Mouse (Mus musculus) limb, embryonic 14.5 days (tissue): ENCODE measurements around the gene Limd2. TPM values are rescaled to one million over a fixed set of nuclear protein-coding genes. Genes with fewer than 3 reads are reported as not detected.

ENCODE experiments used
- ATAC-seq: fragments of 200-750 bp; cut with Nextera tagmentation; 2 replicates; pipeline ENCODE4 v1.8.0; 2017; ENCODE audit warnings: low read depth, moderate number of reproducible peaks, moderate TSS enrichment; ENCODE audit not compliant: low FRiP score
- DNase-seq: peaks from one replicate; pipeline ENCODE4 v3.0.0-alpha.2; 2015; ENCODE audit warnings: low spot score
- H3K27ac ChIP-seq: fragments of 300-500 bp; sonication (generic); replicated peaks from 2 replicates; pipeline ENCODE4 v1.5.1; 2014; ENCODE audit warnings: low read depth, mild to moderate bottlenecking, low read length, moderate library complexity, mixed read lengths
- H3K27me3 ChIP-seq: fragments of 300-500 bp; sonication (generic); 2 replicates; pipeline ENCODE4 v1.6.1; 2014; ENCODE audit warnings: low read length, mixed read lengths; ENCODE audit not compliant: control insufficient read depth, insufficient read depth
- H3K36me3 ChIP-seq: fragments of 300-500 bp; sonication (generic); 2 replicates; pipeline ENCODE4 v1.6.1; 2014; ENCODE audit warnings: mild to moderate bottlenecking, low read length, moderate library complexity, mixed read lengths; ENCODE audit not compliant: control insufficient read depth, insufficient read depth
- H3K4me1 ChIP-seq: fragments of 300-500 bp; sonication (generic); 2 replicates; pipeline ENCODE4 v1.6.1; 2014; ENCODE audit warnings: antibody characterized with exemption, low read length, mixed read lengths; ENCODE audit not compliant: control insufficient read depth, insufficient read depth
- H3K4me2 ChIP-seq: fragments of 300-500 bp; sonication (generic); replicated peaks from 2 replicates; pipeline ENCODE4 v1.6.1; 2014; ENCODE audit warnings: low read depth, mild to moderate bottlenecking, low read length, moderate library complexity; ENCODE audit not compliant: severe bottlenecking
- H3K4me3 ChIP-seq: fragments of 300-500 bp; sonication (generic); replicated peaks from 2 replicates; pipeline ENCODE4 v1.5.1; 2014; ENCODE audit warnings: low read length
- H3K9ac ChIP-seq: fragments of 300-500 bp; sonication (generic); 2 replicates; pipeline ENCODE4 v1.6.1; 2014; ENCODE audit warnings: mild to moderate bottlenecking, low read depth, low read length, moderate library complexity; ENCODE audit not compliant: severe bottlenecking
- H3K9me3 ChIP-seq: fragments of 300-500 bp; sonication (generic); 2 replicates; pipeline ENCODE4 v1.6.1; 2016; ENCODE audit warnings: low read length; ENCODE audit not compliant: control insufficient read depth
- POLR2A ChIP-seq: fragments of 200-500 bp; IDR thresholded peaks from 2 replicates; pipeline ENCODE4 v1.8.0; 2012; ENCODE audit warnings: inconsistent platforms, mild to moderate bottlenecking, moderate library complexity, borderline replicate concordance; ENCODE audit not compliant: insufficient read depth, insufficient read length; ENCODE audit errors: extremely low read depth
- WGBS: fragments of 180-500 bp; shearing (Covaris S2); extraction: QIAGEN DNeasy Blood & Tissue Kit; methylation state at CpG from one replicate; pipeline ENCODE4 v1.1.7; 2014; 5-methylcytosine and 5-hydroxymethylcytosine counted together
- polyA plus RNA-seq, 2 experiments: library from polyadenylated mRNA; depleted of rRNA in 1 of 2; stranded (reverse) in 1 of 2; unstranded in 1 of 2; fragments of >200 nt; fragmentation: Nextera tagmentation in 1 of 2; extraction: Ambion mirVana in 1 of 2; gene quantifications; 2 replicates each; pipeline versions ENCODE4 v1.2.1 to v1.2.3; 2012 to 2014

The Limd2 gene
- polyA plus RNA-seq, 2 experiments: 148 to 237 TPM

DNA sequence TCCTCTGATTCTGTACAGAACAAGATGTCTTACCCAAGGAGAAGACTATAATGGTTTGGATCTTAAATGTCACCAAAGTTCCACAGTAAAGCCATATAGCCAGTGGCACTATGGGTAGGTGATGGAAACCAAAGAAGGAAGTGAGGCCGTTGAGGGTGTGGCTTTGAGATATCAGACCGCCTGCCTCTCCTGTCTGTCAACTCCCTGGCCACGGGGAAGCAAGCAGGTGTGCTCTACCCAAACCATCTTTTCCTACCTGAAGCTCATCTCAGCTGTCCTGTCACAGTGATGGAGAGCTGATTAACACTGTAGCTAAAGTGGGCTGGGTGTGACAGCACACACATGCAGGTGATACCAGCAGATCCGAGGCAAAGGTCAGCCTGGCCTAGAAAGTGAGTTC, 37.6 kb upstream of the Limd2 start:
- Histone ChIP-seq H3K36me3 (peaks cover 55% of the 10 kb centered on the region), H3K27me3 (no peaks in the 10 kb centered on the region)
- 89% methylated on average over 4 of the region's 4 CpGs for WGBS

DNA sequence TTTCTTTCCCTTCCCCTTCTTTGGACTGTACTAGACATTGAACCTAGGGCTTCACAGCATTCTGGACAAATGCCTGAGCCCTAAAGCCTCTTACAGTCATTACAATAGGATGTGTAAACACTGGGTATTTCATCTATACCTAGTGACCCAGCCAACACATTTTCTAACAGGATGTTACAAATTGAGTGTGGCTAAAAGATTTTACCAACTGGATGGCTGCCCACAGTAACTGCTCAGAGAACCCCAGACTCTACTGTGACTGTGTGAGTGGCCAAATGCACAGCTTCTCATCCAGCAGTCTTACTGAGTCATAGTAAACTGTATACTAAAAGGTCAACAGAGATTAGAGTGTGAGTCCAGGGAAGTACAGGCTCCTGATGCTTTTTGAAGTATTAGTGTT, 34.7 kb upstream of the Limd2 start:
- no peak for ATAC-seq
- Histone ChIP-seq H3K4me1 (no peaks in the 10 kb centered on the region), H3K27me3 (no peaks in the 10 kb centered on the region), H3K36me3 (peaks cover 27% of the 10 kb centered on the region), H3K27ac (no peak overlapping the region), H3K9ac (no peak overlapping the region), H3K9me3 (no peaks in the 10 kb centered on the region), H3K4me2 (no peak overlapping the region), H3K4me3 (no peak overlapping the region)
- TF ChIP-seq POLR2A: no peak
- DNase-seq: no peak

More for the DNA sequence above, 37.6 kb upstream of the Limd2 start:
- Histone ChIP-seq H3K27ac (no peak overlapping the region), H3K4me2 (no peak overlapping the region), H3K9me3 (no peaks in the 10 kb centered on the region), H3K4me3 (no peak overlapping the region), H3K9ac (no peak overlapping the region), H3K4me1 (no peaks in the 10 kb centered on the region)
- no peak for DNase-seq
- no peak for TF ChIP-seq POLR2A
- no peak for ATAC-seq

DNA sequence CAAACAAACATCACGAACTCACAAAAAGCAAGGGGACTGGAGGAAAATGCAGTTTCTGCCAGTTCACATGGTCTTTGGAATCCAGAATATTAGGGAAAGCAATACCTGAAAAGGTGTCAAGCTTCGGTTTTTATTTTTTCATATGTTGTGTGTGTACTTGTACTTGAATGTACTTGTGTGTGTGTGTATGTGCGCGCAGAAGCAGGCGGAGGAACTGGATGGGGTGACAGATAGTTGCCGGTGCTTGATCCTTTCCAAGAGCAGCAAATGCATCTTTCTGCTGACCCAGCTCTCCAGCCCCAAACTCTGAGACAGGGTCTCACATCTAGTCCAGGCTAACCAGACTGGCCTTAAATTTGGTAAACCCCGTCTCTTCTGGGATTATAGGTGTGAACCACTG, 34.2 kb upstream of the Limd2 start:
- Histone ChIP-seq H3K9me3 (no peaks in the 10 kb centered on the region), H3K4me1 (no peaks in the 10 kb centered on the region), H3K9ac (no peak overlapping the region), H3K4me2 (no peak overlapping the region), H3K27ac (no peak overlapping the region), H3K4me3 (no peak overlapping the region), H3K27me3 (no peaks in the 10 kb centered on the region), H3K36me3 (peaks cover 25% of the 10 kb centered on the region)
- ATAC-seq (no peak), DNase-seq (no peak)
- WGBS: 90% methylated on average over 7 of the region's 7 CpGs
- TF ChIP-seq POLR2A: no peak

DNA sequence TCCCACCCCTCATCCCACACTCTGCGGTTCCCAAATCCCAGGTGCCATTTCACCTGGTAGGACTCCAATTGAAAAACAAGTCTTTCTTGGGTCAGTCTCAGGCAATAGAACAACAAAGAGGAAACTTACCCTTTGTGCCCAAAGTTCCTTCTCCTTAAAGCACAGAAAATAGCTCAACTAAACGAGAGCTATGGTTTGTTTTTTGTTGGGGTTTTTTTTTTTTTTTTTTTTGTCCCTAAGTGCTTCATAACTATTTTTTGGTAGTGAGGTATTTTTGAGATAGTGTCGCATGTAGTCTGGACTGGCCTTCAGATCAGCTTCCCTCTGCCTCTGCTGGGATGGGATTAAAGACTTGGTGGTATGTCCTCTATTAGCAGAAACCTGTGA, 33.5 kb upstream of the Limd2 start:
- DNase-seq (no peak), ATAC-seq (no peak)
- H3K36me3 ChIP-seq: peaks cover 22% of the 10 kb centered on the region
- H3K4me1 ChIP-seq: no peaks in the 10 kb centered on the region
- peak overlapping the region; percentile 51 for H3K4me3 ChIP-seq
- peak overlapping the region; percentile 54 for H3K9ac ChIP-seq
- peak overlapping the region; percentile 65 for H3K4me2 ChIP-seq
- peak overlapping the region; percentile 73 for H3K27ac ChIP-seq
- H3K27me3 ChIP-seq: no peaks in the 10 kb centered on the region
- WGBS: 31% methylated on average over 3 of the region's 3 CpGs
- no peaks in the 10 kb centered on the region for H3K9me3 ChIP-seq
- no peak for TF ChIP-seq POLR2A

DNA sequence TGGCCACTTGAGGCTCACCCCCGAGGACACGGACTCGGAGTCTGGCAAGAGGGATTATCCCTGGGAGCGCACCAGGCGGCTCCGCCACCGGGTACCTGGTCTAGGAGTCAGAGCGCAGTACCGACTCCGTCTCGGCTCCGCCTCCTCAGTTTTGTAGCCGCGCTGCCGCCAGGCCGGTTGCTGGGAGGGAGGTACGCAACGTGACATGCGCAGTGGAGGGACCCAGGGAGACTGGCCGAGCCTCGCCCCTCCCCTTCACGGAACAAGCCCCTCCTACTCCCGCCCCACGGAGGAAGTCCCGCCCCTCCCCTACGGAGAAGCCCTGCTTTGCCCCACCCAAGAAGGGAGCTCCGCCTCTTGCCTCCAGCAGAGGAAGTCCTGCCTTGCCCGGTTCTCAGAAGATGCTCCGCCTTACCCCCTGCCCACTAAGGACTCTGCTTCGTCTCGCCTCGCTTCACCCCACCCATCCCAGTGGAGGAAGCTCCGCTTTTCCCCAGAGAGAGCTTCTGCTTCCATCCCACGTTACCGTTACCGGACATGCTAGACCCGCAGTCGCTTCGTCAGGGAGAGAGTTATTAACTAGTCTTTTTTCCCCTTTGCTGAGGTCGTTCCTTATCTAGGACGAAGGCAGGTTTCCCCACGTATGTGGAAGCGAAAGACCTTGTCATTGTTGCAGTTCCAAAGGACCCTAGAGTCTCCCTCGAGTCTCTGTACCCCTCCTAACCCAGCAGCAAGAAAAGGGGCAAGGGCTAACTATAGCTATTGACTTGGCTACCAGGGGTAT, 32.9 kb upstream of the Limd2 start:
- no peaks in the 10 kb centered on the region for H3K27me3 ChIP-seq
- ATAC-seq (peak; percentile 95), DNase-seq (peak; percentile 95)
- H3K4me3 ChIP-seq: peak overlapping the region; percentile 51
- 0% methylated on average over 39 of the region's 44 CpGs for WGBS
- peaks cover 22% of the 10 kb centered on the region for H3K36me3 ChIP-seq
- TF ChIP-seq POLR2A: peak; percentile 66; the same call in 1 of the 2 replicates
- H3K4me1 ChIP-seq: no peaks in the 10 kb centered on the region
- H3K9ac ChIP-seq: peak overlapping the region; percentile 56
- no peaks in the 10 kb centered on the region for H3K9me3 ChIP-seq
- peak overlapping the region; percentile 73 for H3K27ac ChIP-seq
- H3K4me2 ChIP-seq: peak overlapping the region; percentile 65
